In the genomic region with DNA sequence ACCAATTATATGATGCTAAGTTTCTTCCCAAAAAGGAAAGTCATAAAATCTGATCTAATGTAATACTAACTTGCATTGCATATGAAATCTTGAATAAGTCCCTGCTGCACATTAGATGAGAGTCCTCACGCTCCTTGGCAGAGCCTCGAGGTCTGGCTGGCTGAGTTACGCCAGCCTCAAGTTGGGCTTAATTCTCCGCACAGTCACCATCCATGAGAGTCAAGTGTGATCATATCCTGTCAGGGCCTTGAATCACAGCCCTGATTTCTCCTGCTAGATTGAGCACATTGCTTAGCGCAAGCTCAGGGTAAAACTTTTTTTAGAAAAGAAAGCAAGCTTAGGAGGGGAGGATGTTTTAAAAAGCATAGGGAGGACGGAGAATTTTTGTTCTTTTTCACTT, we compare ENCODE assay signal across 15 mouse cellular contexts.
DNase-seq lines count a peak whose midpoint lies in the region; ATAC-seq and TF ChIP-seq lines count a peak whose summit lies in the region.
"Had no signal": no experiment of that assay in that cellular context is flagged by ENCODE, and none has a peak within 500 bp of the region (broad histone marks: within the 10 kb centered on the region; RNA-seq: fewer than 3 reads in every experiment).

No protein-coding gene starts in this region.

- DNase-seq in forebrain, embryonic 10.5 days (ENCODE audit: extremely low spot score, low spot score), result no peak
- DNase-seq in lung, embryonic 14.5 days, result peak; percentile 34
- no peak for DNase-seq in lung, postnatal 4 days
- DNase-seq in brain, embryonic 14.5 days (ENCODE audit: low read depth), result peak; percentile 46
- peak; percentile 30 for DNase-seq in retina, embryonic 14.5 days (ENCODE audit: low spot score)
- DNase-seq in kidney, adult 8-10 months, result no peak
- DNase-seq: heart, adult 18-20 months; layer of hippocampus, postnatal 36 days; liver, embryonic 13.5 days; thymus, adult 18-20 months had no signal

- H3K27ac ChIP-seq in forebrain, embryonic 16.5 days (ENCODE audit: low read length), result no peak overlapping the region
- no peak overlapping the region for H3K27ac ChIP-seq in forebrain, embryonic 10.5 days
- no peak overlapping the region for H3K27ac ChIP-seq in lung, embryonic 14.5 days (ENCODE audit: low read depth)
- H3K27ac ChIP-seq: heart, embryonic 15.5 days; hindbrain, embryonic 10.5 days; intestine, embryonic 15.5 days; liver, embryonic 13.5 days; midbrain, embryonic 12.5 days had no signal

- WGBS in forebrain, embryonic 16.5 days, result 49% methylated on average over 6 of the region's 6 CpGs
- WGBS in forebrain, embryonic 10.5 days, result 88% methylated on average over 6 of the region's 6 CpGs
- 64% methylated on average over 6 of the region's 6 CpGs for WGBS in lung, embryonic 14.5 days

- H3K9me3 ChIP-seq in forebrain, embryonic 16.5 days (ENCODE audit: control insufficient read depth, low read length), result no peaks in the 10 kb centered on the region
- H3K9me3 ChIP-seq in forebrain, embryonic 10.5 days, result no peaks in the 10 kb centered on the region
- H3K9me3 ChIP-seq in lung, embryonic 14.5 days (ENCODE audit: low read depth, low read length), result no peaks in the 10 kb centered on the region
- H3K9me3 ChIP-seq: heart, embryonic 15.5 days; hindbrain, embryonic 10.5 days; intestine, embryonic 15.5 days; liver, embryonic 13.5 days; midbrain, embryonic 12.5 days had no signal

- no peaks in the 10 kb centered on the region for H3K36me3 ChIP-seq in forebrain, embryonic 16.5 days (ENCODE audit: control insufficient read depth, insufficient read depth)
- H3K36me3 ChIP-seq in forebrain, embryonic 10.5 days (replicated peaks), result no peaks in the 10 kb centered on the region
- H3K36me3 ChIP-seq in lung, embryonic 14.5 days (ENCODE audit: insufficient read depth), result no peaks in the 10 kb centered on the region
- H3K36me3 ChIP-seq: heart, embryonic 15.5 days; hindbrain, embryonic 10.5 days; intestine, embryonic 15.5 days; liver, embryonic 13.5 days; midbrain, embryonic 12.5 days had no signal

- H3K4me1 ChIP-seq in forebrain, embryonic 16.5 days (replicated peaks; ENCODE audit: control insufficient read depth, insufficient read depth, low read length), result 0 out of 2 replicates have a peak, but pooled peaks cover 5% of the 10 kb centered on the region
- H3K4me1 ChIP-seq in forebrain, embryonic 10.5 days, result peaks cover 34% of the 10 kb centered on the region
- peaks cover 8% of the 10 kb centered on the region; the same call in 1 of the 2 replicates for H3K4me1 ChIP-seq in lung, embryonic 14.5 days (ENCODE audit: insufficient read depth)
- H3K4me1 ChIP-seq: intestine, embryonic 15.5 days had no signal

- H3K9ac ChIP-seq in forebrain, embryonic 16.5 days (replicated peaks; ENCODE audit: low read depth, low read length), result no peak overlapping the region
- H3K9ac ChIP-seq in lung, embryonic 14.5 days, result no peak overlapping the region
- H3K9ac ChIP-seq: heart, embryonic 15.5 days; intestine, embryonic 15.5 days; liver, embryonic 13.5 days; midbrain, embryonic 12.5 days had no signal

- TF ChIP-seq CTCF in lung, embryonic 14.5 days (IDR thresholded peaks at IDR 0.05; ENCODE audit: low read depth), result no peak
- TF ChIP-seq CTCF in brain, embryonic 14.5 days (IDR thresholded peaks at IDR 0.05; ENCODE audit: borderline replicate concordance, extremely low read depth, insufficient read depth, insufficient read length), result no peak

- no peaks in the 10 kb centered on the region for H3K27me3 ChIP-seq in forebrain, embryonic 16.5 days (replicated peaks; ENCODE audit: control insufficient read depth, insufficient read depth, low read length)
- H3K27me3 ChIP-seq in forebrain, embryonic 10.5 days (ENCODE audit: poor library complexity, severe bottlenecking), result peaks cover 19% of the 10 kb centered on the region
- no peaks in the 10 kb centered on the region for H3K27me3 ChIP-seq in lung, embryonic 14.5 days (ENCODE audit: insufficient read depth, low read length)
- H3K27me3 ChIP-seq: heart, embryonic 15.5 days; intestine, embryonic 15.5 days; liver, embryonic 13.5 days; midbrain, embryonic 12.5 days had no signal

- no peak overlapping the region for H3K4me3 ChIP-seq in forebrain, embryonic 16.5 days (replicated peaks; ENCODE audit: low read length)
- no peak overlapping the region for H3K4me3 ChIP-seq in forebrain, embryonic 10.5 days
- H3K4me3 ChIP-seq in lung, embryonic 14.5 days (ENCODE audit: low read depth, low read length), result no peak overlapping the region
- H3K4me3 ChIP-seq: heart, embryonic 15.5 days; hindbrain, embryonic 10.5 days; intestine, embryonic 15.5 days; liver, embryonic 13.5 days; midbrain, embryonic 12.5 days had no signal

- ATAC-seq in forebrain, embryonic 16.5 days, result peak; percentile 54; the same call in 1 of the 2 replicates
- no peak for ATAC-seq in lung, embryonic 14.5 days (ENCODE audit: insufficient read depth)
- ATAC-seq: intestine, embryonic 15.5 days had no signal

- no peak overlapping the region for H3K4me2 ChIP-seq in forebrain, embryonic 16.5 days (ENCODE audit: low read length)
- H3K4me2 ChIP-seq in lung, embryonic 14.5 days, result no peak overlapping the region
- H3K4me2 ChIP-seq: heart, embryonic 15.5 days; intestine, embryonic 15.5 days; liver, embryonic 13.5 days; midbrain, embryonic 12.5 days had no signal

- no peak for TF ChIP-seq POLR2A in brain, embryonic 14.5 days (IDR thresholded peaks at IDR 0.05; ENCODE audit: borderline replicate concordance, extremely low read depth, insufficient read depth, insufficient read length, poor library complexity, severe bottlenecking)

Comparison
In these comparisons a context has a peak if more than half of its experiments do, and no peak if none do; other contexts are left out.
1. DNase-seq: peak in lung, embryonic 14.5 days (single experiment), brain, embryonic 14.5 days (single experiment) and retina, embryonic 14.5 days (single experiment); none in forebrain, embryonic 10.5 days (single experiment), lung, postnatal 4 days (0 of 2) and kidney, adult 8-10 months (0 of 2).